Mouse (Mus musculus) bone marrow, adult 2 months (tissue): ENCODE results near the gene Cybc1.

ENCODE experiments used
- CTCF ChIP-seq: fragments of 200-500 bp; IDR thresholded peaks from 2 replicates; pipeline ENCODE4 v1.5.1; 2011; ENCODE audit warnings: low read length, control low read depth; ENCODE audit not compliant: control insufficient read depth, insufficient read depth
- POLR2A ChIP-seq: fragments of 200-500 bp; IDR thresholded peaks from 2 replicates; pipeline ENCODE4 v1.6.1; 2011; ENCODE audit warnings: low read depth, mild to moderate bottlenecking, control low read depth, low read length, borderline replicate concordance; ENCODE audit not compliant: control insufficient read depth

- no peak for TF ChIP-seq CTCF
- no peak for TF ChIP-seq POLR2A
These were observed 749 bp downstream of the Cybc1 start for GRCm38 (mm10) chr11:121228129-121229017.
